Mouse (Mus musculus) kidney, adult 2 months (tissue): ENCODE data around the gene Frmpd2. TPM values are rescaled to one million over a fixed set of nuclear protein-coding genes. Genes with fewer than 3 reads are reported as not detected.

Experiments used
- DNase-seq: peaks from one replicate; pipeline ENCODE4 v3.0.0; 2021
- H3K27ac ChIP-seq: fragments of 200-500 bp; 2 replicates; pipeline ENCODE4 v1.5.1; 2012; ENCODE audit warnings: low read depth, low read length, control low read depth, inconsistent platforms; ENCODE audit not compliant: insufficient read depth
- H3K27me3 ChIP-seq: fragments of 200-500 bp; replicated peaks from 2 replicates; pipeline ENCODE4 v1.6.1; 2012; ENCODE audit warnings: mild to moderate bottlenecking, moderate library complexity, low read length, inconsistent platforms; ENCODE audit not compliant: control insufficient read depth, insufficient read depth
- H3K36me3 ChIP-seq: fragments of 200-500 bp; 2 replicates; pipeline ENCODE4 v1.6.1; 2012; ENCODE audit warnings: mild to moderate bottlenecking, moderate library complexity, low read length, inconsistent platforms; ENCODE audit not compliant: control insufficient read depth, insufficient read depth
- H3K4me1 ChIP-seq: fragments of 200-500 bp; 2 replicates; pipeline ENCODE4 v1.6.1; 2011; ENCODE audit warnings: low read length; ENCODE audit not compliant: control insufficient read depth, insufficient read depth
- H3K4me3 ChIP-seq: fragments of 200-500 bp; 2 replicates; pipeline ENCODE4 v1.5.1; 2011; ENCODE audit warnings: mild to moderate bottlenecking, low read depth, low read length, control low read depth; ENCODE audit not compliant: insufficient read depth
- CTCF ChIP-seq: fragments of 200-500 bp; conservative IDR thresholded peaks from 2 replicates; pipeline ENCODE4 v1.5.1; 2011; ENCODE audit warnings: low read depth, mild to moderate bottlenecking, control low read depth, low read length, moderate library complexity, mixed read lengths; ENCODE audit not compliant: insufficient read depth, insufficient read length
- POLR2A ChIP-seq: fragments of 200-500 bp; IDR thresholded peaks from one replicate; pipeline ENCODE4 v1.6.1; 2011; ENCODE audit warnings: low read depth, low read length, control low read depth
- WGBS: fragments of 180-500 bp; shearing (Covaris S2); methylation state at CpG from one replicate; pipeline ENCODE4 v1.1.7; 2018; 5-methylcytosine and 5-hydroxymethylcytosine counted together
- polyA plus RNA-seq: library from polyadenylated mRNA; depleted of rRNA; stranded (reverse); fragments of >200 nt; gene quantifications from 2 replicates; pipeline ENCODE4 v1.2.3, GENCODE M21; 2012

Frmpd2 gene
- polyA plus RNA-seq, 1 experiment: 0.16 TPM

GRCm38 (mm10) chr14:33447027-33447569, 24.4 kb upstream of the Frmpd2 start, which contains the start of gene Mapk8:
Mapk8 (minus strand) TSS chr14:33447158.
- Histone ChIP-seq H3K27me3 (no peaks in the 10 kb centered on the region), H3K4me1 (peaks cover 5% of the 10 kb centered on the region; the same call in 1 of the 2 replicates), H3K4me3 (peak within 1 kb of the TSS; percentile 80), H3K27ac (peak within 1 kb of the TSS; percentile 33; the same call in 1 of the 2 replicates), H3K36me3 (no peaks in the 10 kb centered on the region)
- peak; percentile 98 for DNase-seq
- peak; percentile 65 for TF ChIP-seq POLR2A
- TF ChIP-seq CTCF: no peak
- WGBS: under 1% methylated on average over 68 of the region's 70 CpGs

- peaks cover 5% of the 10 kb centered on the region; the same call in 1 of the 2 replicates for H3K4me1 ChIP-seq
- no peak for DNase-seq
- H3K4me3 ChIP-seq: no peak overlapping the region
- no peak overlapping the region for H3K27ac ChIP-seq
- no peaks in the 10 kb centered on the region for H3K36me3 ChIP-seq
- 93% methylated on average over 4 of the region's 4 CpGs for WGBS
- TF ChIP-seq CTCF (no peak), POLR2A (no peak)
- H3K27me3 ChIP-seq: no peaks in the 10 kb centered on the region
Observed at GRCm38 (mm10) chr14:33448276-33448675, 23.2 kb upstream of the Frmpd2 start.

- Histone ChIP-seq H3K27ac (no peak overlapping the region), H3K36me3 (no peaks in the 10 kb centered on the region), H3K27me3 (no peaks in the 10 kb centered on the region), H3K4me3 (no peak overlapping the region), H3K4me1 (no peaks in the 10 kb centered on the region)
- WGBS: 80% methylated on average over 2 of the region's 2 CpGs
- no peak for DNase-seq
- TF ChIP-seq POLR2A (no peak), CTCF (no peak)
Observed at GRCm38 (mm10) chr14:33449296-33449840, 22.1 kb upstream of the Frmpd2 start.

GRCm38 (mm10) chr14:33450331-33450730, 21.2 kb upstream of the Frmpd2 start:
- Histone ChIP-seq H3K27me3 (no peaks in the 10 kb centered on the region), H3K27ac (no peak overlapping the region), H3K4me1 (no peaks in the 10 kb centered on the region), H3K36me3 (no peaks in the 10 kb centered on the region), H3K4me3 (no peak overlapping the region)
- no peak for DNase-seq
- TF ChIP-seq CTCF (no peak), POLR2A (no peak)

GRCm38 (mm10) chr14:33463658-33464057, 7.8 kb upstream of the Frmpd2 start:
- 64% methylated on average over 3 of the region's 3 CpGs for WGBS
- H3K4me3 ChIP-seq: no peak overlapping the region
- no peak for DNase-seq
- no peak overlapping the region for H3K27ac ChIP-seq
- no peaks in the 10 kb centered on the region for H3K4me1 ChIP-seq
- H3K36me3 ChIP-seq: no peaks in the 10 kb centered on the region
- H3K27me3 ChIP-seq: no peaks in the 10 kb centered on the region
- no peak for TF ChIP-seq CTCF
- TF ChIP-seq POLR2A: no peak

- H3K36me3 ChIP-seq: no peaks in the 10 kb centered on the region
- no peak for TF ChIP-seq POLR2A
- no peak for TF ChIP-seq CTCF
- no peak overlapping the region for H3K4me3 ChIP-seq
- no peaks in the 10 kb centered on the region for H3K27me3 ChIP-seq
- no peaks in the 10 kb centered on the region for H3K4me1 ChIP-seq
- H3K27ac ChIP-seq: no peak overlapping the region
- WGBS: 78% methylated on average over 6 of the region's 6 CpGs
- DNase-seq: no peak
Observed at GRCm38 (mm10) chr14:33467766-33468165, 3.7 kb upstream of the Frmpd2 start.

GRCm38 (mm10) chr14:33474461-33474860, 3.0 kb downstream of the Frmpd2 start:
- WGBS: 53% methylated on average over 2 of the region's 2 CpGs
- Histone ChIP-seq H3K27me3 (no peaks in the 10 kb centered on the region), H3K4me3 (no peak overlapping the region), H3K4me1 (no peaks in the 10 kb centered on the region), H3K27ac (no peak overlapping the region), H3K36me3 (no peaks in the 10 kb centered on the region)
- TF ChIP-seq POLR2A: no peak
- TF ChIP-seq CTCF: no peak
- DNase-seq: no peak
